Comparison of ENCODE assay signal across 20 mouse cellular contexts in the genomic region with DNA sequence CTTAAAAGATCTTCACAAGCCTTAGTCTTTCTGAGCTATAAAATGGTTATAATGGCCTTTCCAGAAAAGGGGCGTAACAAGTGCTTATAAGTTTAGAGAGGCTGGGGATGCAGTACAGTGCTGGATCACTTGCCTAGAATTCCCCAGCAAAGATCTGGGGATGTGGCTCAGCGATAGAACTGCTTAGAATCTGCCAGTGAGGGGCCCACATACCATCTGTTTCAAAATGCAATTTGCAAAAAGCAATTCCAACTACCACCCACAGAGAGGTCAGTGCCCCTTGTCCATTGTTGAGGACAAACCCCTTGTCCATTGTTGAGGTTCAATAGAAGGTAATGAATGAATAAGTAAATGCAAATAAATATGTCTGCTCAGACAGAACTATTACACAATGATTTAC.
DNase-seq lines count a peak whose midpoint lies in the region; ATAC-seq lines count a peak whose summit lies in the region.
"Had no signal": no experiment of that assay in that cellular context is flagged by ENCODE, and none has a peak within 500 bp of the region (broad histone marks: within the 10 kb centered on the region; RNA-seq: fewer than 3 reads in every experiment).

No protein-coding gene starts in this region.

- H3K9ac ChIP-seq in forebrain, embryonic 11.5 days (ENCODE audit: low read length): no peak overlapping the region
- no peak overlapping the region for H3K9ac ChIP-seq in midbrain, embryonic 13.5 days (replicated peaks)
- H3K9ac ChIP-seq in midbrain, embryonic 16.5 days (ENCODE audit: low read depth, low read length): no peak overlapping the region
- H3K9ac ChIP-seq in forebrain, embryonic 16.5 days (replicated peaks; ENCODE audit: low read depth, low read length): no peak overlapping the region
- no peak overlapping the region for H3K9ac ChIP-seq in kidney, embryonic 14.5 days (ENCODE audit: low read depth, low read length)
- H3K9ac ChIP-seq: heart, embryonic 15.5 days; hindbrain, embryonic 15.5 days; limb, embryonic 12.5 days; liver, postnatal 0 days; neural tube, embryonic 12.5 days had no signal

- H3K4me2 ChIP-seq in forebrain, embryonic 11.5 days (ENCODE audit: low read depth, low read length, severe bottlenecking): no peak overlapping the region
- H3K4me2 ChIP-seq in midbrain, embryonic 13.5 days (replicated peaks): no peak overlapping the region
- H3K4me2 ChIP-seq in midbrain, embryonic 16.5 days (ENCODE audit: low read length): no peak overlapping the region
- no peak overlapping the region for H3K4me2 ChIP-seq in forebrain, embryonic 16.5 days (ENCODE audit: low read length)
- H3K4me2 ChIP-seq in kidney, embryonic 14.5 days (replicated peaks; ENCODE audit: low read depth, low read length): no peak overlapping the region
- H3K4me2 ChIP-seq: heart, embryonic 15.5 days; hindbrain, embryonic 15.5 days; limb, embryonic 12.5 days; liver, embryonic 11.5 days; neural tube, embryonic 12.5 days had no signal

- H3K9me3 ChIP-seq in forebrain, embryonic 11.5 days (ENCODE audit: control insufficient read depth, low read length): no peaks in the 10 kb centered on the region; the same call in 1 of the 2 replicates
- no peaks in the 10 kb centered on the region for H3K9me3 ChIP-seq in forebrain, embryonic 10.5 days
- no peaks in the 10 kb centered on the region; the same call in 1 of the 2 replicates for H3K9me3 ChIP-seq in midbrain, embryonic 13.5 days
- H3K9me3 ChIP-seq in midbrain, embryonic 16.5 days (replicated peaks; ENCODE audit: control insufficient read depth, low read length, poor library complexity, severe bottlenecking): no peaks in the 10 kb centered on the region
- H3K9me3 ChIP-seq in forebrain, embryonic 16.5 days (ENCODE audit: control insufficient read depth, low read length): no peaks in the 10 kb centered on the region
- H3K9me3 ChIP-seq in kidney, embryonic 14.5 days (ENCODE audit: control insufficient read depth, low read length): no peaks in the 10 kb centered on the region
- H3K9me3 ChIP-seq: heart, embryonic 15.5 days; hindbrain, embryonic 15.5 days; limb, embryonic 12.5 days; neural tube, embryonic 12.5 days had no signal

- no peak overlapping the region for H3K27ac ChIP-seq in forebrain, embryonic 11.5 days (ENCODE audit: low read depth, low read length)
- no peak overlapping the region for H3K27ac ChIP-seq in forebrain, embryonic 10.5 days
- 0 out of 2 replicates have a peak overlapping the region, but pooled peaks have one; percentile 5 for H3K27ac ChIP-seq in midbrain, embryonic 13.5 days
- no peak overlapping the region for H3K27ac ChIP-seq in midbrain, embryonic 16.5 days (ENCODE audit: low read length)
- peak overlapping the region; percentile 68 for H3K27ac ChIP-seq in forebrain, embryonic 16.5 days (ENCODE audit: low read length)
- H3K27ac ChIP-seq in kidney, embryonic 14.5 days (ENCODE audit: low read depth, low read length): no peak overlapping the region
- H3K27ac ChIP-seq: heart, embryonic 15.5 days; hindbrain, embryonic 15.5 days; limb, embryonic 12.5 days; neural tube, embryonic 12.5 days had no signal

- H3K27me3 ChIP-seq in forebrain, embryonic 11.5 days (ENCODE audit: control insufficient read depth, insufficient read depth, low read length): no peaks in the 10 kb centered on the region; the same call in none of the 2 replicates
- peaks cover 64% of the 10 kb centered on the region for H3K27me3 ChIP-seq in forebrain, embryonic 10.5 days (ENCODE audit: poor library complexity, severe bottlenecking)
- peaks cover 35% of the 10 kb centered on the region for H3K27me3 ChIP-seq in midbrain, embryonic 13.5 days
- H3K27me3 ChIP-seq in midbrain, embryonic 16.5 days (ENCODE audit: control insufficient read depth, insufficient read depth, low read depth, low read length): no peaks in the 10 kb centered on the region
- no peaks in the 10 kb centered on the region for H3K27me3 ChIP-seq in forebrain, embryonic 16.5 days (replicated peaks; ENCODE audit: control insufficient read depth, insufficient read depth, low read length)
- no peaks in the 10 kb centered on the region for H3K27me3 ChIP-seq in kidney, embryonic 14.5 days (ENCODE audit: control insufficient read depth, insufficient read depth, low read length)
- H3K27me3 ChIP-seq: heart, embryonic 15.5 days; hindbrain, embryonic 15.5 days; limb, embryonic 12.5 days; neural tube, embryonic 12.5 days had no signal

- peaks cover 8% of the 10 kb centered on the region; the same call in 1 of the 2 replicates for H3K4me1 ChIP-seq in forebrain, embryonic 11.5 days (replicated peaks; ENCODE audit: control insufficient read depth, insufficient read depth, low read length)
- peaks cover 16% of the 10 kb centered on the region for H3K4me1 ChIP-seq in forebrain, embryonic 10.5 days
- H3K4me1 ChIP-seq in midbrain, embryonic 13.5 days (replicated peaks): peaks cover 13% of the 10 kb centered on the region
- peaks cover 6% of the 10 kb centered on the region; the same call in 1 of the 2 replicates for H3K4me1 ChIP-seq in midbrain, embryonic 16.5 days (ENCODE audit: control insufficient read depth, insufficient read depth, low read length)
- H3K4me1 ChIP-seq in forebrain, embryonic 16.5 days (replicated peaks; ENCODE audit: control insufficient read depth, insufficient read depth, low read length): peaks cover 11% of the 10 kb centered on the region
- no peaks in the 10 kb centered on the region for H3K4me1 ChIP-seq in kidney, embryonic 14.5 days (ENCODE audit: control insufficient read depth, insufficient read depth, low read length)
- H3K4me1 ChIP-seq: hindbrain, embryonic 15.5 days; neural tube, embryonic 12.5 days had no signal

- DNase-seq in forebrain, embryonic 11.5 days (ENCODE audit: low spot score): no peak
- DNase-seq in forebrain, embryonic 10.5 days (ENCODE audit: extremely low spot score, low spot score): no peak
- DNase-seq in lung, postnatal 25 days (ENCODE audit: low spot score): no peak
- DNase-seq: cerebellum, adult 18-20 months; cerebellum, postnatal 36 days; kidney, adult 2 months; liver, postnatal 0 days; thymus, adult 18-20 months; thymus, postnatal 36 days had no signal

- H3K4me3 ChIP-seq in forebrain, embryonic 11.5 days (ENCODE audit: low read depth, low read length): no peak overlapping the region
- no peak overlapping the region for H3K4me3 ChIP-seq in forebrain, embryonic 10.5 days
- no peak overlapping the region for H3K4me3 ChIP-seq in midbrain, embryonic 13.5 days (replicated peaks)
- H3K4me3 ChIP-seq in midbrain, embryonic 16.5 days (ENCODE audit: low read depth, low read length): no peak overlapping the region
- H3K4me3 ChIP-seq in forebrain, embryonic 16.5 days (replicated peaks; ENCODE audit: low read length): no peak overlapping the region
- no peak overlapping the region for H3K4me3 ChIP-seq in kidney, embryonic 14.5 days (ENCODE audit: low read length)
- H3K4me3 ChIP-seq: heart, embryonic 15.5 days; hindbrain, embryonic 15.5 days; limb, embryonic 12.5 days; neural tube, embryonic 12.5 days had no signal

- no peaks in the 10 kb centered on the region for H3K36me3 ChIP-seq in forebrain, embryonic 11.5 days (ENCODE audit: control insufficient read depth, insufficient read depth, low read length)
- H3K36me3 ChIP-seq in forebrain, embryonic 10.5 days (replicated peaks): no peaks in the 10 kb centered on the region
- H3K36me3 ChIP-seq in midbrain, embryonic 13.5 days: no peaks in the 10 kb centered on the region
- no peaks in the 10 kb centered on the region for H3K36me3 ChIP-seq in midbrain, embryonic 16.5 days (ENCODE audit: control insufficient read depth, insufficient read depth, low read length)
- no peaks in the 10 kb centered on the region for H3K36me3 ChIP-seq in forebrain, embryonic 16.5 days (ENCODE audit: control insufficient read depth, insufficient read depth)
- no peaks in the 10 kb centered on the region for H3K36me3 ChIP-seq in kidney, embryonic 14.5 days (ENCODE audit: control insufficient read depth, insufficient read depth, low read length)
- H3K36me3 ChIP-seq: heart, embryonic 15.5 days; hindbrain, embryonic 15.5 days; limb, embryonic 12.5 days; neural tube, embryonic 12.5 days had no signal

- WGBS in forebrain, embryonic 11.5 days: 27% methylated on average over 2 of the region's 2 CpGs
- WGBS in forebrain, embryonic 10.5 days: 45% methylated on average over 2 of the region's 2 CpGs
- 34% methylated on average over 2 of the region's 2 CpGs for WGBS in midbrain, embryonic 13.5 days
- WGBS in midbrain, embryonic 16.5 days: 31% methylated on average over 2 of the region's 2 CpGs
- WGBS in forebrain, embryonic 16.5 days: 20% methylated on average over 2 of the region's 2 CpGs
- WGBS in kidney, embryonic 14.5 days: 76% methylated on average over 2 of the region's 2 CpGs

- 0 out of 2 replicates have a peak, but pooled peaks have one; percentile 21 for ATAC-seq in forebrain, embryonic 11.5 days (replicated peaks; ENCODE audit: low FRiP score)
- no peak for ATAC-seq in midbrain, embryonic 13.5 days
- no peak for ATAC-seq in midbrain, embryonic 16.5 days
- peak; percentile 54; the same call in 1 of the 2 replicates for ATAC-seq in forebrain, embryonic 16.5 days
- no peak for ATAC-seq in kidney, embryonic 14.5 days (ENCODE audit: low FRiP score, low TSS enrichment)
- ATAC-seq: activated CD4-positive, CD25-positive, alpha-beta regulatory T cell, adult 4 months; liver, postnatal 0 days; lung, postnatal 0 days had no signal

Comparison
In these comparisons a context has a peak if more than half of its experiments do, and no peak if none do; other contexts are left out.
1. H3K27ac ChIP-seq: peak in midbrain, embryonic 13.5 days (single experiment) and forebrain, embryonic 16.5 days (single experiment); none in forebrain, embryonic 11.5 days (single experiment), forebrain, embryonic 10.5 days (single experiment), midbrain, embryonic 16.5 days (single experiment) and kidney, embryonic 14.5 days (single experiment).
2. ATAC-seq: peak in forebrain, embryonic 11.5 days (single experiment) and forebrain, embryonic 16.5 days (single experiment); none in midbrain, embryonic 13.5 days (single experiment), midbrain, embryonic 16.5 days (single experiment) and kidney, embryonic 14.5 days (single experiment).